Mouse (Mus musculus) bone marrow, adult 2 months (tissue): ENCODE data around the gene Ptpn13.

Experiments
- CTCF ChIP-seq: fragments of 200-500 bp; IDR thresholded peaks from 2 replicates; pipeline ENCODE4 v1.5.1; 2011; ENCODE audit warnings: low read length, control low read depth; ENCODE audit not compliant: control insufficient read depth, insufficient read depth
- POLR2A ChIP-seq: fragments of 200-500 bp; IDR thresholded peaks from 2 replicates; pipeline ENCODE4 v1.6.1; 2011; ENCODE audit warnings: low read depth, mild to moderate bottlenecking, control low read depth, low read length, borderline replicate concordance; ENCODE audit not compliant: control insufficient read depth

DNA sequence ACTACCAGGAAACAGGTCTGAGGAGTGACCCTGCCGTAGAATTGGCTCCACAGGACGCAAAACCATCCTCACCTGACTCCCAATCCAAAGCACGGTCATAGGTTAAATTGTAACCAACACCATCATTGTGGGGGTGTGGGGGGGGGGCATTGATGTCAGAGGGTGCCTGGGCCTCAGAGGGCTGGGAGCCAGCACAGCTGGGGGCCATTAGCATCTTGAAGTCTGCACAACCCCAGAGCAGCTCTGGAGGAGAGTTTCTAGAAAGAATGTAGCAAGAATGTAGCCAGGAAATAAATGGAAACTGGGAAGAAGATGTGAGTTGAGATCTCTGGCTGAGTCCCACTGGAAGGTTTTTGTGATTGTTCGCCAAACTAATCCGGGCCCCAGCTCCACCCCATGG is 173.9 kb downstream of the Ptpn13 start:
- TF ChIP-seq CTCF (no peak), POLR2A (no peak)
